Mouse (Mus musculus) T-cell, adult 2 months (primary cell): ENCODE results near the gene Csgalnact2.

Experiments
- DNase-seq: peaks from one replicate; pipeline ENCODE4 v3.0.0; 2022; ENCODE audit warnings: low spot score

Gene Csgalnact2

GRCm38 (mm10) chr6:118134461-118134860 is 4.5 kb downstream of the Csgalnact2 start:
- no peak for DNase-seq

GRCm38 (mm10) chr6:118130022-118130421 is 8.9 kb downstream of the Csgalnact2 start:
- DNase-seq, result no peak

GRCm38 (mm10) chr6:118127827-118128487 is 11.0 kb downstream of the Csgalnact2 start:
- DNase-seq, result no peak

- no peak for DNase-seq
Measured at GRCm38 (mm10) chr6:118127198-118127597, 11.7 kb downstream of the Csgalnact2 start.

- DNase-seq, result no peak
Measured at GRCm38 (mm10) chr6:118126577-118126976, 12.4 kb downstream of the Csgalnact2 start.

- no peak for DNase-seq
Measured at GRCm38 (mm10) chr6:118122767-118123166, 16.2 kb downstream of the Csgalnact2 start.

GRCm38 (mm10) chr6:118111810-118112209 is 27.1 kb downstream of the Csgalnact2 start:
- no peak for DNase-seq

GRCm38 (mm10) chr6:118099311-118099802 is 39.6 kb downstream of the Csgalnact2 start:
- DNase-seq, result no peak

- no peak for DNase-seq
Measured at GRCm38 (mm10) chr6:118097765-118098365, 41.1 kb downstream of the Csgalnact2 start.

GRCm38 (mm10) chr6:118090827-118091226 is 48.1 kb downstream of the Csgalnact2 start:
- no peak for DNase-seq

- no peak for DNase-seq
Measured at GRCm38 (mm10) chr6:118088750-118089440, 50.0 kb downstream of the Csgalnact2 start.

GRCm38 (mm10) chr6:118087955-118088354 is 51.0 kb downstream of the Csgalnact2 start:
- no peak for DNase-seq

GRCm38 (mm10) chr6:118084596-118084995 is 54.3 kb downstream of the Csgalnact2 start:
- no peak for DNase-seq

GRCm38 (mm10) chr6:118083608-118084007 is 55.3 kb downstream of the Csgalnact2 start:
- DNase-seq, result no peak

GRCm38 (mm10) chr6:118082384-118082783 is 56.6 kb downstream of the Csgalnact2 start:
- no peak for DNase-seq

- DNase-seq, result no peak
Measured at GRCm38 (mm10) chr6:118080711-118081110, 58.2 kb downstream of the Csgalnact2 start.

- no peak for DNase-seq
Measured at GRCm38 (mm10) chr6:118079762-118080465, 59.0 kb downstream of the Csgalnact2 start.

- no peak for DNase-seq
Measured at GRCm38 (mm10) chr6:118079292-118079691, 59.6 kb downstream of the Csgalnact2 start.

- no peak for DNase-seq
Measured at GRCm38 (mm10) chr6:118078751-118079150, 60.2 kb downstream of the Csgalnact2 start.

- DNase-seq, result no peak
Measured at GRCm38 (mm10) chr6:118077421-118077820, 61.5 kb downstream of the Csgalnact2 start.

- DNase-seq, result no peak
Measured at GRCm38 (mm10) chr6:118076748-118077147, 62.2 kb downstream of the Csgalnact2 start.

GRCm38 (mm10) chr6:118076256-118076655 is 62.7 kb downstream of the Csgalnact2 start:
- DNase-seq, result no peak
